Mouse (Mus musculus): ENCODE results near the gene Hydin. TPM values are rescaled to one million over a fixed set of nuclear protein-coding genes. Genes with fewer than 3 reads are reported as not detected.

Gene Hydin
- total and polyA plus RNA-seq, 3 experiments, result not detected

GRCm38 (mm10) chr8:110650838-110651237, 384.1 kb downstream of the Hydin start:
- Histone ChIP-seq H3K27me3 (ENCODE audit: control insufficient read depth in 1 of 2, insufficient read depth in 2 of 2, low read length in 2 of 2) (no peaks in the 10 kb centered on the region), H3K4me3 (ENCODE audit: control insufficient read depth in 1 of 2, insufficient read depth in 1 of 2, low read depth in 2 of 2, low read length in 2 of 2) (no peak overlapping the region), H3K9me3 (replicated peaks; ENCODE audit: insufficient read depth, low read length) (no peaks in the 10 kb centered on the region), H3K36me3 (ENCODE audit: control insufficient read depth in 1 of 2, insufficient read depth in 2 of 2, low read length in 2 of 2) (peaks cover 0 to 3% of the 10 kb centered on the region in 2 experiments; a peak in 1 of 4 replicates), H3K4me1 (ENCODE audit: control insufficient read depth in 1 of 2, insufficient read depth in 2 of 2, low read length in 2 of 2) (no peaks in the 10 kb centered on the region), H3K27ac (ENCODE audit: control insufficient read depth, low read depth, low read length) (no peak overlapping the region), H3K9ac (ENCODE audit: control insufficient read depth, low read depth, low read length, poor library complexity, severe bottlenecking) (no peak overlapping the region), H3K79me2 (ENCODE audit: control insufficient read depth, insufficient read depth, low read length, poor library complexity) (no peaks in the 10 kb centered on the region)
- DNase-seq (ENCODE audit: low read depth, low spot score), result no peak
- TF ChIP-seq SMC3 (IDR thresholded peaks at IDR 0.05; ENCODE audit: low read depth, low read length) (no peak), MXI1 (IDR thresholded peaks at IDR 0.05; ENCODE audit: low read depth, low read length) (no peak), KAT2A (conservative IDR thresholded peaks at IDR 0.05; ENCODE audit: low read depth, low read length) (no peak), ZNF384 (IDR thresholded peaks at IDR 0.05; ENCODE audit: low read depth, low read length) (no peak), USF1 (IDR thresholded peaks at IDR 0.05; ENCODE audit: low read depth, low read length) (no peak), ZC3H11A (IDR thresholded peaks at IDR 0.05; ENCODE audit: low read depth, low read length) (no peak), GABPA (IDR thresholded peaks at IDR 0.05; ENCODE audit: low read depth, low read length) (no peak), EP300 (IDR thresholded peaks at IDR 0.05; ENCODE audit: low read depth in 1 of 2, low read length in 2 of 2) (no peak), NELFE (IDR thresholded peaks at IDR 0.05; ENCODE audit: low read depth, low read length) (no peak), MAX (IDR thresholded peaks at IDR 0.05; ENCODE audit: low read length) (no peak), ETS1 (IDR thresholded peaks at IDR 0.05; ENCODE audit: low read depth, low read length) (no peak)

GRCm38 (mm10) chr8:110651847-110652246, 385.1 kb downstream of the Hydin start:
- Histone ChIP-seq H3K27me3 (ENCODE audit: control insufficient read depth in 1 of 2, insufficient read depth in 2 of 2, low read length in 2 of 2) (no peaks in the 10 kb centered on the region), H3K9ac (ENCODE audit: control insufficient read depth, low read depth, low read length, poor library complexity, severe bottlenecking) (no peak overlapping the region), H3K79me2 (ENCODE audit: control insufficient read depth, insufficient read depth, low read length, poor library complexity) (no peaks in the 10 kb centered on the region), H3K9me3 (replicated peaks; ENCODE audit: insufficient read depth, low read length) (no peaks in the 10 kb centered on the region), H3K4me1 (ENCODE audit: control insufficient read depth in 1 of 2, insufficient read depth in 2 of 2, low read length in 2 of 2) (no peaks in the 10 kb centered on the region), H3K4me3 (ENCODE audit: control insufficient read depth in 1 of 2, insufficient read depth in 1 of 2, low read depth in 2 of 2, low read length in 2 of 2) (no peak overlapping the region), H3K36me3 (ENCODE audit: control insufficient read depth in 1 of 2, insufficient read depth in 2 of 2, low read length in 2 of 2) (peaks cover 0 to 4% of the 10 kb centered on the region in 2 experiments; a peak in 1 of 4 replicates), H3K27ac (ENCODE audit: control insufficient read depth, low read depth, low read length) (no peak overlapping the region)
- DNase-seq (ENCODE audit: low read depth, low spot score), result no peak
- TF ChIP-seq RAD21 (IDR thresholded peaks at IDR 0.05; ENCODE audit: low read depth, low read length), result no peak

- no peak for TF ChIP-seq NRF1 (IDR thresholded peaks at IDR 0.05; ENCODE audit: insufficient read depth, low read depth, low read length, poor library complexity, severe bottlenecking)
- no peak for TF ChIP-seq E2F4 (IDR thresholded peaks at IDR 0.05; ENCODE audit: borderline replicate concordance, low read depth, low read length)
- no peak for TF ChIP-seq CHD1 (IDR thresholded peaks at IDR 0.05; ENCODE audit: low read depth, low read length)
- no peak for TF ChIP-seq RCOR1 (IDR thresholded peaks at IDR 0.05; ENCODE audit: low read depth, low read length)
- no peak for TF ChIP-seq SIN3A (IDR thresholded peaks at IDR 0.05; ENCODE audit: low read length)
- TF ChIP-seq CTCF (IDR thresholded peaks at IDR 0.05 in 2 of 3, conservative IDR thresholded peaks at IDR 0.05 in 1 of 3; ENCODE audit: control insufficient read depth in 1 of 3, insufficient read depth in 1 of 3, low read depth in 2 of 3, low read length in 3 of 3, poor library complexity in 1 of 3, severe bottlenecking in 1 of 3), result no peak
- TF ChIP-seq CHD2 (IDR thresholded peaks at IDR 0.05; ENCODE audit: low read length), result no peak
- TF ChIP-seq TBP (IDR thresholded peaks at IDR 0.05; ENCODE audit: low read depth, low read length), result no peak
- Histone ChIP-seq H3K4me1 (ENCODE audit: control insufficient read depth in 1 of 2, insufficient read depth in 2 of 2, low read length in 2 of 2) (no peaks in the 10 kb centered on the region), H3K36me3 (ENCODE audit: control insufficient read depth in 1 of 2, insufficient read depth in 2 of 2, low read length in 2 of 2) (peaks cover 0 to 4% of the 10 kb centered on the region in 2 experiments; a peak in 1 of 4 replicates), H3K9ac (ENCODE audit: control insufficient read depth, low read depth, low read length, poor library complexity, severe bottlenecking) (no peak overlapping the region), H3K79me2 (ENCODE audit: control insufficient read depth, insufficient read depth, low read length, poor library complexity) (no peaks in the 10 kb centered on the region), H3K27me3 (ENCODE audit: control insufficient read depth in 1 of 2, insufficient read depth in 2 of 2, low read length in 2 of 2) (no peaks in the 10 kb centered on the region), H3K9me3 (replicated peaks; ENCODE audit: insufficient read depth, low read length) (no peaks in the 10 kb centered on the region), H3K4me3 (ENCODE audit: control insufficient read depth in 1 of 2, insufficient read depth in 1 of 2, low read depth in 2 of 2, low read length in 2 of 2) (no peak overlapping the region), H3K27ac (ENCODE audit: control insufficient read depth, low read depth, low read length) (no peak overlapping the region)
- DNase-seq (ENCODE audit: low read depth, low spot score), result no peak
Measured at GRCm38 (mm10) chr8:110654075-110655060, 387.6 kb downstream of the Hydin start.

All from MEL (cell line).